Mouse (Mus musculus): Measurements from ENCODE around the gene Ccdc155. TPM values are rescaled to one million over a fixed set of nuclear protein-coding genes. Genes with fewer than 3 reads are reported as not detected.
A peak's percentile ranks its signal among the peaks of the same experiment; 100 is the strongest.

Gene Ccdc155
- total RNA-seq (2014; fragmentation: Nextera tagmentation): not detected in 2 replicates
- total RNA-seq (2017): 0.26 and 0.67 TPM in 2 replicates

DNA sequence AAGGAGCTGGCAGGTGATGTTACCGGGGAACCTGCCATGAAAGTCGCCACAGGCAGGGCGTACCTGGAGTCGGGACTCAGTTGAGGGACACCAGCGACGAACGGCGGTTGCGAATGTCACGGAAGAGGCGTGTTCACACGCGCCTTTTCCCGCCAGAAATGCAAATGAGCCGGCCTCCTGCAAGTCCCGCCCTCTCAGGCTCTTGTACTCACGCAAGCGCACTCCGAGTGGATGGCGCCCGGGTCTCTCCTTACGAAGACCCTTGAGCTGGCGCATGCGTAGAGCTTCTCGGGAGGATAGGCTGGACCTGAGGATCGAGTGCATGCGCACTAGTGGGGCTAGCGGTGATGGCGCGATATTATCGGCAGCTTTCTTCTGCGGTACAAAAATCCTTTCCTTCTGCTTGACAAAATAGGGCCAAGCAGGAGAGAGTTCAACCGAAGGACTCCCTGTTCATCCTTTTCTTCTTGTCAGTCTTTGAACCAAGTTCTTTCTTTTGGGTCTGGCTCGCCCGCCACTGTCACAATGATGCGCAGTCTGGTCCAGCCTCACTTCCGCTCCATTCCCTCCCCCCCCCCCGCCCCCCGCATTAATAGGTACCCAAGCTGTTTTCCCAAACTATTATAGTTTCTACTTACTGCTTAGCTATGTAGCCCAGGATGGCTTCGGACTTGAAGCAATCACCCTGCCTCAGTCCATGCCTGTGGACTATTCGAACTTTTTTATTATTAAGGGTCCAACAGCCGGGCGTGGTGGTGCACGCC is at the start of gene Ccdc155:
Ccdc155 (minus strand) TSS at position 513 of the 764 bp plus-strand sequence.
- peak; percentile 94 for ATAC-seq (replicated peaks; ENCODE audit: poor library complexity, severe bottlenecking)

DNA sequence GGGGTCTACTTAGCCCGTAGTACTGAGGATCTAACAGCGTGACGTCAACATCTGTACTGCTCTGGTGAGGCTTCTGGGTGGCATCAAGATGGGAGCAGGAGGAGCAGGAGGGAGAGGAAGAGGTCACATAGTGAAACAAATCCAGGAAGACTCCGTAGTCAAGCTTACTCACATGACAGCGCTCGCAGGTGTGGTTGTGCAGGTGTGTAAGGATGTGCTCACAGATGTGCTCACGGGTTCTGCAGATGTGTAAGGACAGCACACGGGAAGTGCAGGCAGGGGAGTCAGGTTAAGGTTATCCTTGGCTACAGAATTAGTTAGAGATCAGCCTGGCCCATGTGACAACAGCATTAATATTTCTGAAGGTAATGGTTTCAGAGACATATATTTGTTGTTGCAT is 49.1 kb upstream of the Ccdc155 start:
- ATAC-seq (replicated peaks; ENCODE audit: poor library complexity, severe bottlenecking): no peak

DNA sequence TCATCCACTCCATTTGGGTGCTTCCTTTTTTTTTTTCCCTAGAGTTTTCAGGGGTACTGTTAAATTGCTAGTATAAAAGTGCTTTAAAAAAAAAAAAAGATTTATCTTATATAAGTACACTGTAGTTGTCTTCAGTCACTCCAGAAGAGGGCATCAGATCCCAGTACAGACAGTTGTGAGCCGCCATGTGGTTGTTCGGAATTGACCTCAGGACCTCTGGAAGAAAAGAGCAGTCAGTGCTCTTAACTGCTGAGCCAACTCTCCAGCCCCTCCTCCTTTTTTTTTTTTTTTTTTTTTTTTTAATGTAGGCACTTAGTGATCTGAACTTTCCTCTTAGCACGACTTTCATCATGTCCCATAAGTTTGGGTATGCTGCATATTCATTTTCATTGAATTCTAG is 43.0 kb upstream of the Ccdc155 start:
- no peak for ATAC-seq (replicated peaks; ENCODE audit: poor library complexity, severe bottlenecking)

DNA sequence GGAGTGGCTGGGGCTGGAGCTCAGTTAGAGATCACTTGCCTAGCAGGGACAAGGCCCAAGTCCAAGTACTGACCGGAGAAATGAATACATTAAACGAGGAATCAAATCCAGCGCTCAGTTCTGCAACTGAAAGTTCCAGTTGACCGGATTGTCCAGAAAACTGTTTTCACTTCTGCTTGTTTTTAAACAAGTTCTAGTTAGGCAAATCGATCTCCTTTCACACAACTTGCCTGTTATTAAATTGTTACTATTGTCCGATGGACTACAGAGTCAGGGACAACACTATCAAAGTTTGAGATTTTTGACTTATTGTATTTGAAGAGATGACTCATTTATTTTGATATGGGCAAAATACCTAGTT is 36.7 kb upstream of the Ccdc155 start:
- ATAC-seq (replicated peaks; ENCODE audit: poor library complexity, severe bottlenecking): no peak

DNA sequence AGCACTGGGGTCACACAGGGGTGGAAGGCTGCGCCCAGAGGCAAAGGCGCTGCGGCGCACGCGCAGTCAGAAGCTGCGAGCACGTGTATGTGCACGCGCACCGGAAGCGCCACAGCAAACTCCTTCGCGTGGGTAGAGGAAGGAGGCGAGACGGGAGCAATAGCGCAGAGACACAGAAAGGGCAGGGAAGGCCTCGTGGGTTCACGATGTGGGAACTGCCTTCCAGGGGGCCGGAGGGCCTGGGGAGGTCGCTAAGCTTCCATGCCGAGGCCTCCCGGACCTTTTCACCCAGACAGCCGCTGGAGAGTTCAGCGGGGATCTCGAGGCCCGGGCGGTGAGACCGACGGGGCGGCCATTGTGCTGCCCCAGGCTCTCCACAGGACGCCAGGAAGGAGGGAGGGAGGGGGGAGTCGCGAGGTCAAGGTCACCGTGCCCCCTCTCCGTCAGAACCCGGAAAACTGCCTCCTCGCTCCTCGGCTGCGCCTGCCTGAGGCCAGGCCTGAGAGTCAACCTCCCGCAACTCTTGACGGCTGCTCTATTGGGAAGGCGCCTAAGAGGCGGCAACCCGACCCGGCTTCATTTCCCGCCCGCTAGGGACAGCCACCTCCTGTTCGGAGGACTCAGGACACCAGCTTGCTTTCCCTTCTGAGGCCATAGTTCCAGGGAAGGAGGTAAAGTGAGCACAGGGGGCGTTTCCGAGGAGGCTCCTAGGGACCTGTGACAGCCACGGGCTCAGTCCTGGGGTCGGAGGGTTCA is 36.1 kb upstream of the Ccdc155 start, which contains the start of gene Slc6a16:
Slc6a16 (plus strand) TSS at position 453 of the 756 bp plus-strand sequence.
- ATAC-seq (replicated peaks; ENCODE audit: poor library complexity, severe bottlenecking): no peak

DNA sequence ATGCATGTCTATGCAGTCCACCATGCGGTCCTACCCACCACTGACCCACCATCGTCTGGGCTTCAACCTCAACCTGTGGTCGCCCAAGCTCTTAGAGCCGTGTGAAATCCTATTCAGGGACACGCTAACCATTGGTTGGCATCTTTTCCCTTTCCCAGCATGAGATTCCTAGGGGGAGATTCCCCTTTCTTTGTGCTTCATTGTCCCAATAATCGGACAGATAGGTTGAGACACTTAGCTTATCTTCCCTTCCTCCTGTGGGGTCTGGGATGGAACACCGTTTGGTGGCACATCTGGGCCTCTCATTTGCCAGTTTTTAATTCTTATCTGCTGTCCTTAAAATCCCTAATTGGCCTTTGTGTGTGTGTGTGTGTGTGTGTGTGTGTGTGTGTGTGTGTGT is 35.4 kb upstream of the Ccdc155 start:
- no peak for ATAC-seq (replicated peaks; ENCODE audit: poor library complexity, severe bottlenecking)

DNA sequence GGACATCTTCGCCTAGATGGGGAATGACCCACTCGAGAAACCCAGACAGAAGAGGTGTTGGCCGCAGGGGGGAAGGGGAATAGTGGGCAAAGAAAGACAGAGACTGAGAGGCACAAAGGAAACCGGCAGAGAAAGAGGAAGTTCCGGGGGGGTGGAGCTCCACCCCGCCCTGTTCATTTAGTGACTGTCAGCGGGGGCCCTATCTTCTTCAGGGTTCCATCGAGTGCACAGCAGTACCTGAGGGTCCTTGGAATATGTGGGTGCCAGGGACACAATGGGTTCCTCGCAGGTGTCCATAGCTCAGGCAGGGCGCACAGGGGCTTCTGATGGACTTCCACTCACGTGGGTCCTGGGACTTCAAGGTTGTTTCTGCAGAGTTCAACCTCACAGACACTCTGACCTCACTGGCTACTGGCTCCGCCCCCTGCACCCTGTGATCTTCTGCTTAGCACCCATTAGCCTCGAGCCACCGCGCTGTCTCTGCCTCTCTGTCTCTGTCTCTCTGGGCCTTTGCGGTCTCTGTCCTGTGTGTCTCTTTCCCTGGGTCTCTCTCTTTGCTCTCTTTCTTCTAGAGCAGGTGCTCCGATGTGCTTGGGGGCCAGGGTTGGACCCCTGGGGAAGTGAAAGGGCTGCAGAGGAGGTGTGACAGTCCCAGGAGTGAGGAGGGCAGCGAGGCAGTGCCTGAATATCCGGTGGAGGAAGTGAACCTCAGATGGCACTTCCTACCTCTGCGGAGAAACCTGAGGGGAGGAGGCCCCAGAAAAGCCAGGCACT is 34.2 kb upstream of the Ccdc155 start, which contains the start of gene Cd37:
Cd37 (minus strand) TSS at position 393 of the 774 bp plus-strand sequence.
- peak; percentile 69 for ATAC-seq (replicated peaks; ENCODE audit: poor library complexity, severe bottlenecking)

DNA sequence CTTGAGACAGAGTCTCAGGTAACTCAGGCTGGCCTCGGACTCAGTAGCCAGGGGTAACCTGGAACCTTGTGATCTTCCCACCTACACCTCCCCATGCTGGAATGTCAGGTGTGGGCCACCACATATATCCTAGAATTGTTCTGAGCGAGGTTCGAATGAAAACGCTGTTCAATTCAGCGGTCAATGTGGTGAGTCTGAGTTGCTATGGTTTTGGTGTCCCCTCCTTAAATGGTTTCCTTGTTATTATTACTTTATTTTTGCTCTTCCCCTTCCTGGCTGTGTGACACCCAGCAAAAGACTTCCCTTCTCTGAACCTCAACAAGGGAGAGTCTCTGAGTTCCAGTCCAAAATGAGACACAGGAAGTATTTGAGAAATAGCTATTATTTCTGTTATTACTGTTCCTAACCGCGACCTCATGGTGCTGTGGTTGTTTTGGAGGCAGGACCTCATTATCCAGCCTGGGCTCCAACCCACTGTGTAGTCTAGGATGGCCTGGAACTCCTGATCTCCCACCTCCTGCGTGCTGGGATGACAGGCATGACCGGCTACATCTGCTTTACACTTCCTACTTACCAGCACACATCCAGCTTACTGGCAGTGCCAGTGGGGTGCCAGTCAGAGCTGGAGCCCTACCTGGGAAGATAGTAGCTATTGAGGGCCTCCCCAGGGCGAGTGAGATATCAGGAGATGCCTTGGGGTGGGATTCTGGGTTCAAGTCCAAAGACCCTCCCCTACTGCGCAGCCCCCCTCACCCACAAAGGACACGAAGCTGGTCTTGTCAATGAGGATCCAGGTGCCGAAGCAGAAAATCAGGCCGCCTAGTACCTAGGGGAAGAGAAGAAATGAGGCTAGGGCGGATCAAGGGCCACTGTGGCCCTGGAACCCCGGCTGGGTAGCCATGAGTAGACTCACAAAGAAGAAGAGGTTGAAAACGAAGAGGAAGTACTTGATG is 33.3 kb upstream of the Ccdc155 start:
- ATAC-seq (replicated peaks; ENCODE audit: poor library complexity, severe bottlenecking): peak; percentile 47

DNA sequence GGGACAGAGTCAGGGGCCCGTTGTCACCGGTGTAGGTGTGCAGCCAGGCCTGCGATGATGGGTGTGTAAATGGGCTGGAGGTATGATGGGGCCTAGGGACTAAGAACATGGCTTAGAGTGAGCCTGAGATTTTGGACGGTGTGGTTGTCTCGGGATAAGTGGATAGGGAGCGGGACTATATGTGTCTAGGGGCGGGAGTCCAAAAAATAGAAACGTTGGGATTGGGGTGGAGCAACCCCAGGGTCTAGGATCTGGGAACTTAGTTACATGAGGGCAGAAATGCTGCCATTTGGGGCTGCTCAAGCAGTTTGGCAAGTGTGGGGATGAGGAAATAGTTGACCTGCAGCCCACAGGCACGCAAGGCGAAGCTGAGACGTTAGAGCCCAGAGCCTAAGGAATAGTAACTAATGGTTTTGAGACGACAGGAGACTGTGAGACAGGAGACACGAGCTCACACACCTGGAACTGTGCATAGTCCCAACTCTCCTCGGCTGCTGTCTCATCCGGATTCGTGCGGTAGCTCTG is 31.0 kb upstream of the Ccdc155 start:
- ATAC-seq (replicated peaks; ENCODE audit: poor library complexity, severe bottlenecking): no peak

DNA sequence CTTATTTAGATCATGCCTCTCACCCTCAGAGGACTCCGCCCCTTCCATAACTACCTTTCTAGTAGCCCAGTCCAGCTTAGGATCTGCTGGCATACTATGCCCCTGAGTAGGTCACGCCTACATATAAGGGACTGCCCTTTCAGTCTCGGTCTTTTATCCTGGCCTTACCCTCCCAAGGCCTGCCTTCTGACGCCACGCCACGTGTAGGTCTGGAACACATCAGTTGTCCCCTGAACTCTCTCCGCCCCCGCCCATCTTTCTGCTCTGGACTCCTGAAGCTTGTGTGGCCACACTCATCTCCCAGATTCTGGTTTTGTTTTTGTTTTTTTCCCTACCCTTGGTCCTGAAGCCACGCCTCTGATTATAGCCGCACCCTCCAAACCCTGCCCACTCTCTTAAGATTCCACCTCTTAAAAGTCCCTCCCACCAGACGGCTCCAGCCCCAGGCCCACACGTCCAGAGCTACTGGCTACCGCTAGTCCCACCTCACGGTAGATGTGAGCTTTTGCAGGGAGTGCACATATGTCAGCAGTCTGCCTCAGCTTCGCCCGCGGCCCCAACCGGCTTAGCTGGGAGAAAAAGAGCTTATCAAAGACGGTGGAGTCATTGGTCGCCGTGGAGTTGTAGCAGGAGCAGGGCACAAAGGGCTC is 30.4 kb upstream of the Ccdc155 start:
- no peak for ATAC-seq (replicated peaks; ENCODE audit: poor library complexity, severe bottlenecking)

DNA sequence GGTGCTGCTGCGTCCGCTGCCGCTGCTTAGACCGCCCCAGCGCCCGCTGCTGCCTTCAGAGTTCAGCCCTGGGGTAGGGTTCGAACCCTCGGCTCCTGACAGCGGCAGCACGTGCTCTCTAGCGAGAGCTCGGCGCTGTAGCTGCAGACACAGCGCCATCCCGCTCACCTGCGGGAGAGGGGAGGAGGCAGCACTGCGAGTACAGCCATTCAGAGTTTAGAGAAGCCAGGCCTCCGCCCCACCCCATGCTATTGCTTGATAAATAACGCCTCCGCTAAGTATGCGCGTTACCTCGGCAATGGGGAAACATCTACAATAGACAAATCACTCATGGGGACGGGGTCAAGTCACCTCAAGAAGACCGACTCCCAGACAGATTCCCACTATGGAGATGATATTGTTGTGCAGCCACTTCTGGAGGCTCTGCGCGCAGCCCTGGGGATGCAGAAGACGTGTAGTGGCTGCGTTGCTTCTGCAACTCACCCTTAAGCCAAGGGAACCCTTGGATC is 29.7 kb upstream of the Ccdc155 start:
- ATAC-seq (replicated peaks; ENCODE audit: poor library complexity, severe bottlenecking): no peak

DNA sequence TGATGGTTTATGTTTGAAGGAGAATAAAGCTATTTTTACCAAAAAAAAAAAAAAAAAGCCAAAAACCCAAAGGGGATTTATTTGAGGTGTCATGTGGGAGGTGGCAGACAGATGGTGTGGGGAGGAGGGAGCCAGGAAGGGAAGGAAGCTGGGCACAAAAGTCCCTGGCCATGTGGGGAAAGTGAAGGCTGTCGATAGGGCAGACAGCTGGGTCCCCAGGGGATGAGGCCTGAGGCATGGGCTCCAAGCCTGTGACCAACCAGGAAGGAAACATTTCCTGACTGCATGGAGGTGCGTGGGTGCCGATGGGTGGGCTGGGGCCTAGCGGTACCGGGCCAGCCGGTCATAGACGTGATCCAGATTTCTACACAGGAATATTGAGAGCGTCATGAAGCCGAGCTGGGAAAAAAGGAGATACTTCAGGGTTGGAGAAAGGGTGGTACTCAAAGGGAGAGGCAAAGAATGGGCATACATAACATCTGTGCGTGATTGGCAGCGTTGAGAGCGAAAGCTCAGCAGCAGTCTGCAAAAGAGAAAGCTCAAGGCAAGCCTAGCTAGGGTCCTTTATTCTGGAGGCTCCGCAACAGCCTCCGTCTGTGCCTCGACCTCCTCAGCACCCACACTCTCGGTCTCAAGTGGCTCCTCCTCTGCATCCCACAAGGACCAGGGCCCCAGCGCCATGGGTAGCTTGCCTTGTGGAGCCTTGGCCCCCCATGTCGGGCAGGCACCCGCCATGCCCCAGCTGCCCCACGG is 29.1 kb upstream of the Ccdc155 start:
- no peak for ATAC-seq (replicated peaks; ENCODE audit: poor library complexity, severe bottlenecking)

DNA sequence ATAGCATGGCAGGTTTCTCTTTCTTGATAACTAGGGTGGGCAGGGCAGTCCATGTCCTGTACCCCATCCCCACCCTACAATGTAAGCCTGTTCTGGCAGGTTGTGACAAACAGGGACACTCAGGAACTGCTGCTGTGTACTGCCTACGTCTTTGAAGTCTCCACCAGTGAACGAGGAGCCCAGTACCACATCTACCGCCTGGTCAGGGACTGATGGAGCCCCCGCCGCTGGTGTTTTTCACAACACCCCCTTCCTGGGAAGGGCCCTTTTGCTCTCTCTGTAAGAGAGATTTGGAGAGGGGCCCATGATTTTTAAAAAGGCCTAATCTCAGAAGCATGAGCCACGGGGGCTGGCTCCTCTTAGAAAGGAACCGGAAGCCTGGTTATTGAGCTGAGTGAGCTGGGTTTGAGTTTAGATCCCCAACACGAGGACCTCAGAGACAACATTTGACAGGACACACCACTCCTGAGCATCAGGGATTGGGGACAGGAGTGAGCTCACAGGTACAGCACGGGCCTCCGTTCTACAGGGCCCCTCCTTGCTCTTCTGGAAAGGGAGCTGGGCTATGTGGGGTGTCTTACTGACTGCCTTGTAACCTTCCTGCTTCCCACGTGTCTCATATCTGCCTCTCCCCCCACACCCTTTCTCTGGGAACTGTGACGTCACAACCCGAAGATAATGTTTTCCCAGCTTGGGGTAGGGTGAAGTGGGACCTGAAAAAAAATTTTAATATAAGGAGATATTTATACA is 28.2 kb upstream of the Ccdc155 start:
- no peak for ATAC-seq (replicated peaks; ENCODE audit: poor library complexity, severe bottlenecking)

DNA sequence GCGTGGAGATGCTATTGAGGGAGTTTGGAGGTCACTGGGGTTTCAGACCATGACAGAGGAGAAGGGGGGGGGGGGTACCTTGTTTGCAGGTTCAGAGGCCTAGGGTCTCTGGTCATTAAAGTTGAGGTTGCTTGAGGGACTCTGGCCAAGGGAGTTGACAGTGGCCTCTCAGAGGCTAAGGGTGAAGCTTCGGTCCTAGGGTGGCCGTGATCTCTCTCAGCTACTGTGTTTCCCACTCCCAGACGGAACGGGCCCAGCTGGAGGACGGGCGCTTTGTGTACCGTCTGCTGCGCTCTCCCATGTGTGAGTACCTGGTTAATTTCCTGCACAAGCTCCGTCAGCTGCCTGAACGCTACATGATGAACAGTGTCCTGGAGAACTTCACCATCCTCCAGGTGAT is 27.2 kb upstream of the Ccdc155 start:
- no peak for ATAC-seq (replicated peaks; ENCODE audit: poor library complexity, severe bottlenecking)

DNA sequence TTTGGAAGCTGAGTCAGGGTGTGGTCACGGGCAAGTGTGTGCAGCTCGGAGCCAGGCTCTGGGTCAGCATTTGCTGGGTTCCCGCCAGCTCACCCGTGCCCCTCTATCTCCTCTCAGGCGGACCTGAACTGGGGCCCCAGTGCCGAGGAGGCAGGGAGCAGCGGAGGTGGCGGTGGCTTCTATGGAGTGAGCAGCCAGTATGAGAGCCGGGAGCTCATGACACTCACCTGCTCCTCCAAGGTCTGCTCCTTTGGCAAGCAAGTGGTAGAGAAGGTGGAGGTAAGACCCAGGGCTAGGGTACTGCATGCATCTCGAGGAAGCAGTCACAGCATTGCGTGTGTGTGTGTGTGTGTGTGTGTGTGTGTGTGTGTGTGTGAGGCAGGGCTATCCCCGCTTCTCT is 26.5 kb upstream of the Ccdc155 start:
- ATAC-seq (replicated peaks; ENCODE audit: poor library complexity, severe bottlenecking): no peak

DNA sequence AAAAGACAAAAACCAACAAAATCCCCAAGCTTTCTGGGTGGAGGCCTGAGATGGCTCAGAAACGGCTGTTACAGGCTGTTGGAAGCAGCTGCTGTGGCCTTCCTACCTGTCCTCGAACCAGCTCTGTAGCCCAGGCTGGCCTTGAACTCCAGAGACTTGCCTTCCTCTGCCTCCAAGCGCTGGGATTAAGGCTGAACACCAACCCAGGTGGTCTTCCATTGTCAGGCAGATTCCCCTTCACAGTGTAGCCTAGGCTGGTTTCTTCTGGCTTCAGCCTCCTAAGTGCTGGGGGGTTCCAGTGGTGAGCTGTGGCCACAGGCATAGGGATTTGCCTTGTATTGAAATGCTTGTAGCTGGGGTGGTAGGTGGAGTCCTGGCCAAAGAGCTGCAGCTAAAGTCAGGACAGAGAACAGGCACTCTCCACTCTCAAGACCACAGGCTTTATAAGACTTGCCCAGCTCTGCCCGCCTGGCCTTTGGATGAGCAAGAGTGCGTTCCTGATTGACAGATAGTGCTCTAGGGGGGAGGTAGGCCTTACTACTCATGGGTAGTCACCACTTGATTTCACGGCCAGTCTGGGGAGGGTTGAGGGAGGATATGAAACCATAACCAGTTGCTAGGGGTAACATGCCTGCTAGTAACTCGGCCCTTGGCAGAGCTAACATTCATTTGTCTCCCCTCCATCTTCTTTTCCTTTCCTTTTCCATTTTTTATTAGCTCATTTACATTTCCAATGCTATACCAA is 24.9 kb upstream of the Ccdc155 start:
- ATAC-seq (replicated peaks; ENCODE audit: poor library complexity, severe bottlenecking): peak; percentile 69

DNA sequence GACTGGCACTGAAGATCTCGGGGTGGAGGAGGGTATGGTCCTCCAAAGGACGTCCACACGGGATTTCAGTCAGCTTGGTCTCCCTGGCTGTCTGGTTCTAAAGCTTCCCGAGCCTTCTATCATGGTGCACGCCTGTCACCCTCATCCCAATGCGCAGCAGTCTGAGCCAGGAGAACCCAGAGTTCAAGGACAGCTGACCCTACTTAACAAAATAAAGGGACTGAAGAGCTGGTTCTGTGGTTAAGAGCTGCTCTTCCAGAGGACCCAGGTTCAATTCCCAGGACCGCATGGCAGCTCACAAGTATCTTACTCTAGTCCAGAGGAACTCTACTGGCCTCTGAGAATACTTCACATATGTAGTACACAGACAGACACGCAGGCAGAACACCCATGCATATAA is 24.4 kb upstream of the Ccdc155 start:
- ATAC-seq (replicated peaks; ENCODE audit: poor library complexity, severe bottlenecking): no peak
